ENCODE assay signal across 8 mouse cellular contexts in genomic region chr9:119100177-119100898, GRCm38 (mm10). TPM values are rescaled to one million over a fixed set of nuclear protein-coding genes. Genes with fewer than 3 reads are reported as not detected.
DNase-seq lines count a peak whose midpoint lies in the region; ATAC-seq and TF ChIP-seq lines count a peak whose summit lies in the region.

No protein-coding gene starts in this region.

- no peak overlapping the region for H3K9ac ChIP-seq in kidney, embryonic 14.5 days (ENCODE audit: low read depth, low read length)
- no peak overlapping the region for H3K9ac ChIP-seq in midbrain, embryonic 16.5 days (ENCODE audit: low read depth, low read length)

- no peak for TF ChIP-seq CTCF in kidney, adult 2 months (conservative IDR thresholded peaks at IDR 0.05; ENCODE audit: insufficient read depth, insufficient read length, low read depth, low read length)

- no peaks in the 10 kb centered on the region for H3K27me3 ChIP-seq in kidney, adult 2 months (replicated peaks; ENCODE audit: control insufficient read depth, insufficient read depth, low read length)
- H3K27me3 ChIP-seq in kidney, embryonic 14.5 days (ENCODE audit: control insufficient read depth, insufficient read depth, low read length), result no peaks in the 10 kb centered on the region
- peaks cover 10% of the 10 kb centered on the region for H3K27me3 ChIP-seq in midbrain, embryonic 16.5 days (ENCODE audit: control insufficient read depth, insufficient read depth, low read depth, low read length)

- TF ChIP-seq POLR2A in kidney, adult 2 months (IDR thresholded peaks at IDR 0.05; ENCODE audit: low read depth, low read length), result no peak

- 16% methylated on average over 15 of the region's 15 CpGs for WGBS in kidney, adult 2 months
- 15% methylated on average over 15 of the region's 15 CpGs for WGBS in kidney, embryonic 14.5 days
- whole genome bisulfite sequencing in midbrain, embryonic 16.5 days, result 18% methylated on average over 15 of the region's 15 CpGs

- peaks cover 4% of the 10 kb centered on the region; the same call in 1 of the 2 replicates for H3K4me1 ChIP-seq in kidney, adult 2 months (ENCODE audit: control insufficient read depth, insufficient read depth, low read length)
- peaks cover 8% of the 10 kb centered on the region; the same call in 1 of the 2 replicates for H3K4me1 ChIP-seq in kidney, embryonic 14.5 days (ENCODE audit: control insufficient read depth, insufficient read depth, low read length)
- H3K4me1 ChIP-seq in midbrain, embryonic 16.5 days (ENCODE audit: control insufficient read depth, insufficient read depth, low read length), result peaks cover 9% of the 10 kb centered on the region

- H3K4me2 ChIP-seq in kidney, embryonic 14.5 days (replicated peaks; ENCODE audit: low read depth, low read length), result no peak overlapping the region
- H3K4me2 ChIP-seq in midbrain, embryonic 16.5 days (ENCODE audit: low read length), result no peak overlapping the region

- H3K4me3 ChIP-seq in kidney, adult 2 months (ENCODE audit: insufficient read depth, low read depth, low read length), result no peak overlapping the region
- H3K4me3 ChIP-seq in kidney, embryonic 14.5 days (ENCODE audit: low read length), result no peak overlapping the region
- no peak overlapping the region for H3K4me3 ChIP-seq in midbrain, embryonic 16.5 days (ENCODE audit: low read depth, low read length)

- H3K36me3 ChIP-seq in kidney, adult 2 months (ENCODE audit: control insufficient read depth, insufficient read depth, low read length), result no peaks in the 10 kb centered on the region
- no peaks in the 10 kb centered on the region for H3K36me3 ChIP-seq in kidney, embryonic 14.5 days (ENCODE audit: control insufficient read depth, insufficient read depth, low read length)
- H3K36me3 ChIP-seq in midbrain, embryonic 16.5 days (ENCODE audit: control insufficient read depth, insufficient read depth, low read length), result no peaks in the 10 kb centered on the region

- ATAC-seq in CD4-positive, CD25-positive, alpha-beta regulatory T cell, adult 4 months, result no peak
- ATAC-seq in kidney, embryonic 14.5 days (ENCODE audit: low FRiP score, low TSS enrichment), result no peak
- ATAC-seq in midbrain, embryonic 16.5 days, result no peak

- peak; percentile 51 for DNase-seq in CD4-positive, CD25-positive, alpha-beta regulatory T cell, adult 2 months (ENCODE audit: low read depth, low spot score)
- DNase-seq in kidney, adult 2 months, result peak; percentile 36
- peak; percentile 78 for DNase-seq in ZHBTc4 (ENCODE audit: low read depth, low spot score)
- DNase-seq in lung, postnatal 36 days, result peak; percentile 30
- no peak for DNase-seq in cerebellum, adult 8-10 months

- H3K9me3 ChIP-seq in kidney, embryonic 14.5 days (ENCODE audit: control insufficient read depth, low read length), result no peaks in the 10 kb centered on the region
- no peaks in the 10 kb centered on the region for H3K9me3 ChIP-seq in midbrain, embryonic 16.5 days (replicated peaks; ENCODE audit: control insufficient read depth, low read length, poor library complexity, severe bottlenecking)

- H3K27ac ChIP-seq in kidney, adult 2 months (ENCODE audit: insufficient read depth, low read depth, low read length), result no peak overlapping the region
- no peak overlapping the region for H3K27ac ChIP-seq in kidney, embryonic 14.5 days (ENCODE audit: low read depth, low read length)
- H3K27ac ChIP-seq in midbrain, embryonic 16.5 days (ENCODE audit: low read length), result no peak overlapping the region

RNA-seq across cellular contexts. Expression of gene Dlec1, which starts 1.9 kb away (rescaled TPM):
- polyA plus RNA-seq in CD4-positive, CD25-positive, alpha-beta regulatory T cell, adult 4 months (2017; shearing (Covaris generic)), result not detected
- polyA plus RNA-seq in kidney, adult 2 months (2012; rRNA removed), result 30.3 and 38.7 TPM in 2 replicates
- polyA plus RNA-seq in kidney, embryonic 14.5 days (2014; fragmentation: Nextera tagmentation; extraction: Ambion mirVana), result 2.4 and 3.2 TPM in 2 replicates
- polyA plus RNA-seq in midbrain, embryonic 16.5 days (2015; fragmentation: Nextera tagmentation; extraction: Ambion mirVana), result 1.5 and 1.9 TPM in 2 replicates

RNA-seq across cellular contexts. Expression of gene Plcd1, which starts 7.0 kb away (rescaled TPM):
- 1 to 10 TPM; 1.2 to 3.5 TPM for polyA plus RNA-seq in CD4-positive, CD25-positive, alpha-beta regulatory T cell, adult 4 months (2017; shearing (Covaris generic))
- 11.3 and 11.8 TPM in 2 replicates for polyA plus RNA-seq in kidney, adult 2 months (2012; rRNA removed)
- 18.5 and 18.7 TPM in 2 replicates for polyA plus RNA-seq in kidney, embryonic 14.5 days (2014; fragmentation: Nextera tagmentation; extraction: Ambion mirVana)
- 15.9 and 16.9 TPM in 2 replicates for polyA plus RNA-seq in midbrain, embryonic 16.5 days (2015; fragmentation: Nextera tagmentation; extraction: Ambion mirVana)

RNA-seq across cellular contexts. Expression of gene Vill, which starts 47.8 kb away (rescaled TPM):
- polyA plus RNA-seq in CD4-positive, CD25-positive, alpha-beta regulatory T cell, adult 4 months (2017; shearing (Covaris generic)), result 10 to 100 TPM; 19.6 to 28.1 TPM
- 48.5 and 73.9 TPM in 2 replicates for polyA plus RNA-seq in kidney, adult 2 months (2012; rRNA removed)
- polyA plus RNA-seq in kidney, embryonic 14.5 days (2014; fragmentation: Nextera tagmentation; extraction: Ambion mirVana), result 26.6 and 40.4 TPM in 2 replicates
- 2.9 and 3.7 TPM in 2 replicates for polyA plus RNA-seq in midbrain, embryonic 16.5 days (2015; fragmentation: Nextera tagmentation; extraction: Ambion mirVana)

RNA-seq across cellular contexts. Expression of gene Acaa1b, which starts 56.6 kb away (rescaled TPM):
- polyA plus RNA-seq in CD4-positive, CD25-positive, alpha-beta regulatory T cell, adult 4 months (2017; shearing (Covaris generic)), result not detected
- polyA plus RNA-seq in kidney, adult 2 months (2012; rRNA removed), result 417 and 424 TPM in 2 replicates
- polyA plus RNA-seq in kidney, embryonic 14.5 days (2014; fragmentation: Nextera tagmentation; extraction: Ambion mirVana), result 8.1 and 13.5 TPM in 2 replicates
- polyA plus RNA-seq in midbrain, embryonic 16.5 days (2015; fragmentation: Nextera tagmentation; extraction: Ambion mirVana), result 2.8 and 4.5 TPM in 2 replicates

RNA-seq across cellular contexts. Expression of gene Gm47289, which starts 58.6 kb away (rescaled TPM):
- not detected for polyA plus RNA-seq in CD4-positive, CD25-positive, alpha-beta regulatory T cell, adult 4 months (2017; shearing (Covaris generic))
- 0.03 TPM in 1 of 2 replicates, not detected in the other for polyA plus RNA-seq in kidney, adult 2 months (2012; rRNA removed)
- not detected in 2 replicates for polyA plus RNA-seq in kidney, embryonic 14.5 days (2014; fragmentation: Nextera tagmentation; extraction: Ambion mirVana)
- not detected in 2 replicates for polyA plus RNA-seq in midbrain, embryonic 16.5 days (2015; fragmentation: Nextera tagmentation; extraction: Ambion mirVana)
